Mouse (Mus musculus): ENCODE results near the gene Ccdc190.

The Ccdc190 gene

GRCm38 (mm10) chr1:169928454-169928971 lies at the start of gene Ccdc190:
Gene Ccdc190 (plus strand): TSS chr1:169928648.
- DNase-seq (ENCODE audit: low read depth), result no peak

- no peak for DNase-seq (ENCODE audit: low read depth)
These were observed 49.4 kb upstream of the Ccdc190 start for GRCm38 (mm10) chr1:169879060-169879459.

- DNase-seq (ENCODE audit: low read depth), result no peak
These were observed 48.3 kb upstream of the Ccdc190 start for GRCm38 (mm10) chr1:169880181-169880580.

- no peak for DNase-seq (ENCODE audit: low read depth)
These were observed 45.3 kb upstream of the Ccdc190 start for GRCm38 (mm10) chr1:169883081-169883565.

- no peak for DNase-seq (ENCODE audit: low read depth)
These were observed 39.2 kb upstream of the Ccdc190 start for GRCm38 (mm10) chr1:169889250-169889649.

GRCm38 (mm10) chr1:169893976-169894375 lies 34.5 kb upstream of the Ccdc190 start:
- no peak for DNase-seq (ENCODE audit: low read depth)

- DNase-seq (ENCODE audit: low read depth), result no peak
These were observed 32.8 kb upstream of the Ccdc190 start for GRCm38 (mm10) chr1:169895686-169896085.

GRCm38 (mm10) chr1:169897916-169898315 lies 30.5 kb upstream of the Ccdc190 start:
- no peak for DNase-seq (ENCODE audit: low read depth)

- DNase-seq (ENCODE audit: low read depth), result no peak
These were observed 29.8 kb upstream of the Ccdc190 start for GRCm38 (mm10) chr1:169898607-169899006.

- no peak for DNase-seq (ENCODE audit: low read depth)
These were observed 27.6 kb upstream of the Ccdc190 start for GRCm38 (mm10) chr1:169900771-169901336.

GRCm38 (mm10) chr1:169909163-169909562 lies 19.3 kb upstream of the Ccdc190 start:
- DNase-seq (ENCODE audit: low read depth), result no peak

GRCm38 (mm10) chr1:169909659-169910058 lies 18.8 kb upstream of the Ccdc190 start:
- DNase-seq (ENCODE audit: low read depth), result no peak

GRCm38 (mm10) chr1:169910751-169911150 lies 17.7 kb upstream of the Ccdc190 start:
- DNase-seq (ENCODE audit: low read depth), result no peak

- no peak for DNase-seq (ENCODE audit: low read depth)
These were observed 16.9 kb upstream of the Ccdc190 start for GRCm38 (mm10) chr1:169911526-169911925.

GRCm38 (mm10) chr1:169916659-169917058 lies 11.8 kb upstream of the Ccdc190 start:
- DNase-seq (ENCODE audit: low read depth), result no peak

GRCm38 (mm10) chr1:169917115-169917796 lies 11.2 kb upstream of the Ccdc190 start:
- DNase-seq (ENCODE audit: low read depth), result no peak

- DNase-seq (ENCODE audit: low read depth), result no peak
These were observed 10.4 kb upstream of the Ccdc190 start for GRCm38 (mm10) chr1:169917998-169918397.

- peak; percentile 27 for DNase-seq (ENCODE audit: low read depth)
These were observed 9.2 kb upstream of the Ccdc190 start for GRCm38 (mm10) chr1:169919211-169919610.

- DNase-seq (ENCODE audit: low read depth), result peak; percentile 13
These were observed 6.7 kb upstream of the Ccdc190 start for GRCm38 (mm10) chr1:169921710-169922211.

- no peak for DNase-seq (ENCODE audit: low read depth)
These were observed 3.9 kb upstream of the Ccdc190 start for GRCm38 (mm10) chr1:169924567-169924966.

GRCm38 (mm10) chr1:169927753-169928369 lies 587 bp upstream of the Ccdc190 start:
- DNase-seq (ENCODE audit: low read depth), result no peak

- no peak for DNase-seq (ENCODE audit: low read depth)
These were observed 3.2 kb downstream of the Ccdc190 start for GRCm38 (mm10) chr1:169931698-169932097.

Data from naive thymus-derived CD4-positive, alpha-beta T cell, adult 2 months (primary cell).